Mouse (Mus musculus) gastrocnemius, postnatal 14 days (tissue): ENCODE data around the gene Prdm10. TPM values are rescaled to one million over a fixed set of nuclear protein-coding genes. Genes with fewer than 3 reads are reported as not detected.
A peak's percentile ranks its signal among the peaks of the same experiment; 100 is the strongest.

Experiments used
- DNase-seq: peaks from one replicate; pipeline ENCODE4 v3.0.0; 2021; ENCODE audit warnings: mixed read lengths
- intact Hi-C: fragments of 180-260 bp; cut with DNase I; formaldehyde crosslinking; loops from one replicate; pipeline ENCODE4 v1.15.1; 2025; ENCODE audit warnings: low total_unique reads
- total RNA-seq, 2 experiments: library from RNA; stranded (reverse); gene quantifications; 2 replicates each; pipeline ENCODE4 v1.2.3; 2021

Gene Prdm10
- total RNA-seq, 2 experiments from 2014 or later, result 2.6 to 2.9 TPM

DNA sequence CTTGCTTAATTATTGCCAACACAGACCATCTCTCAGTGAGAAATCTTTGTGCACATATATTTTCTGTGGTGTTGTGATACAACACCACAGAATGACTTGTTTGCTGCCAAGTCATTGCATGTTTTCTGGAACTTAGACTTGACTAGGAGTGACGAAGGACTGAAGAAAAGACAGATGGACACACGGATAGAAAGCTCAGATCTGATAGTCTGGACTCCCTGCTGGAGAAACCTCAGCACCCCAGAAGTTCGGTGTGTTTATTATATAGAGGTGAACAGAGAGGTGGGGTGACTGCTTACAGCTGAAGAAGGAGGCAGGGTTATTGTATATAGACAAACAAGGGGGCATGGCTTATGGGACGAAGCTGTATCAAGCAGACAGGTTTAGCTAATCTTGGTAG lies 20.1 kb upstream of the Prdm10 start:
- intact Hi-C loops, result no loop called here
- no peak for DNase-seq

GRCm38 (mm10) chr9:31262226-31263105 lies 17.9 kb upstream of the Prdm10 start:
- DNase-seq, result no peak
- intact Hi-C loops, result no loop called here

GRCm38 (mm10) chr9:31266013-31266659 lies 14.2 kb upstream of the Prdm10 start:
- no peak for DNase-seq
- intact Hi-C loops, result no loop called here

GRCm38 (mm10) chr9:31271221-31272015 lies 8.9 kb upstream of the Prdm10 start:
- intact Hi-C loops, result no loop called here
- DNase-seq, result no peak

GRCm38 (mm10) chr9:31272160-31272559 lies 8.2 kb upstream of the Prdm10 start:
- intact Hi-C loops, result no loop called here
- no peak for DNase-seq

- no peak for DNase-seq
- intact Hi-C loops, result no loop called here
Observed at GRCm38 (mm10) chr9:31278651-31279050, 1.7 kb upstream of the Prdm10 start.

DNA sequence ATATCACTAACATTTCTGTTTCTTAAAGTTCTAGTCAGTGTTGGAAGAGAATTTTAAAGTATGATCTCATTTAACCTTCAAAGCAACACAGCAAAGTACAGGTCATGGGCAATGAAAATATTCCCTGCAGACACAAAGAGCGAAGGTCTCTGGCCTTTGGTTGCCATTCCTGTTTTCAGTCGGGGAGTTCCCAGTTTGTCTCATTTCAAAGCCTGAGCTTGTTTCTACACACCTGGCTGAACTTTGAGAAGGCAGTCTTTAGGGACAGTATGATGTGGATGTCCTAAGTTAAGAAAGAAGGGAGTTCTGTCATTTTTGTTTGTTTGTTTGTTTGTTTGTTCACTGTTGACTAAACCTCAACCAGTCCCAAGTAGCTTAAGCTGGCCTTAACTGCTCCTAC lies 1.0 kb upstream of the Prdm10 start:
- DNase-seq, result no peak
- intact Hi-C loops, result no loop called here

- no peak for DNase-seq
- intact Hi-C loops, result loop anchor here (5.0 kb wide), 1 partner anchor 68 kb away; the partner anchor contains the start of gene Aplp2
Observed at GRCm38 (mm10) chr9:31279885-31280365, 413 bp upstream of the Prdm10 start.

DNA sequence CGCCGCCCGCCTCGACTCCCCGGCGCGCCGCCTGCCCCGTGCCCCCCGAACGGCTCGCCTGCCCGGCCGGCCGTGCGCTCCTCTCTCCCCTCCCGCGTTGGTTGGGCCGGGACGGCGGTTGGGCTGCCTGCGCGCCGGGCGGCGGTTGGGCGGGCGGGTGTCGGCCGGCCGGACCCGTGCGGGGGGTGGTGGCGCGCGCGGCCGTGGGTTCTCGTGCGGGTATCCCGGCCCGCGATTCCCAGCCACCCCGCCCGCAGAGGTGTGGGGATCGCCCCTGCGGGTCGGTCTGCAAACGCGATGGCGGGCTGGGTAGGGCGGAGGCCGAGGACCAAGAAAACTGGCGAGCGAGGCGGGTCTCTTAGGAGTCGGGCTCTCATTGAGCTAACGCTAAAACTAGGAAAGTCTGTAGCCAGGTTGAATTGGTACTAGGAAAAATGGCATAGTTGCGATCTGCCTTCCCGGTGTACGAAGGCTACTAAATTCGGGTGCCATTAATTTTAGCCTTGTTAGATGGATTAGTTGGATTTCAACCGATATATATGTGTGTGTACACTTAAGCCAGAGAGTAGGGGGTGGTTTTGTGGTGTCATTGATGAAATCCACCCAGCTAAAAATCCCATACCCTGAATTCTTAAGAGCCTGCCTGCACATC lies 799 bp downstream of the Prdm10 start:
- peak; percentile 89 for DNase-seq
- intact Hi-C loops, result loop anchor here (5.0 kb wide), 1 partner anchor 69 kb away; the partner anchor contains the start of gene Aplp2

DNA sequence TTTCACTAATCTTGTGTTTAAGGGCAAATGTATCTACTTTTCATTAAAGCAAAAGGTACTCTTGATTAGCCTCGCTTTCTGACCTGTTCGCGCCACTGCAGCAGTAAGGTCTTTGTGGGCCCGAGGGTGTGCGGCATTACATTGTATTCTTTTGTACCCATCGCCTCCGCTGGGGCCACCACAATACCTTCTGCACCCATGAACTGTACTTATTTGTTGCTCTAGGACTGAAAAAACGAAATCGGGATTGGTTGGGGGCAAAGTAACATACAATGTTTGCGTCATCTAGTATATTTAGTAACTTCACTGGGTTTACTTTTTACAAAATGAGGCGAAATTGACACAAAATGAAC lies 1.3 kb downstream of the Prdm10 start:
- intact Hi-C loops, result loop anchor here (5.0 kb wide), 1 partner anchor 69 kb away; the partner anchor contains the start of gene Aplp2
- no peak for DNase-seq

GRCm38 (mm10) chr9:31282536-31282935 lies 2.2 kb downstream of the Prdm10 start:
- intact Hi-C loops, result loop anchor here (5.0 kb wide), 1 partner anchor 70 kb away; the partner anchor contains the start of gene Aplp2
- no peak for DNase-seq

GRCm38 (mm10) chr9:31283044-31283443 lies 2.7 kb downstream of the Prdm10 start:
- intact Hi-C loops, result loop anchor here (5.0 kb wide), 1 partner anchor 71 kb away; the partner anchor contains the start of gene Aplp2
- DNase-seq, result no peak

GRCm38 (mm10) chr9:31283911-31284310 lies 3.6 kb downstream of the Prdm10 start:
- no peak for DNase-seq
- intact Hi-C loops, result loop anchor here (5.0 kb wide), 1 partner anchor 72 kb away; the partner anchor contains the start of gene Aplp2

DNA sequence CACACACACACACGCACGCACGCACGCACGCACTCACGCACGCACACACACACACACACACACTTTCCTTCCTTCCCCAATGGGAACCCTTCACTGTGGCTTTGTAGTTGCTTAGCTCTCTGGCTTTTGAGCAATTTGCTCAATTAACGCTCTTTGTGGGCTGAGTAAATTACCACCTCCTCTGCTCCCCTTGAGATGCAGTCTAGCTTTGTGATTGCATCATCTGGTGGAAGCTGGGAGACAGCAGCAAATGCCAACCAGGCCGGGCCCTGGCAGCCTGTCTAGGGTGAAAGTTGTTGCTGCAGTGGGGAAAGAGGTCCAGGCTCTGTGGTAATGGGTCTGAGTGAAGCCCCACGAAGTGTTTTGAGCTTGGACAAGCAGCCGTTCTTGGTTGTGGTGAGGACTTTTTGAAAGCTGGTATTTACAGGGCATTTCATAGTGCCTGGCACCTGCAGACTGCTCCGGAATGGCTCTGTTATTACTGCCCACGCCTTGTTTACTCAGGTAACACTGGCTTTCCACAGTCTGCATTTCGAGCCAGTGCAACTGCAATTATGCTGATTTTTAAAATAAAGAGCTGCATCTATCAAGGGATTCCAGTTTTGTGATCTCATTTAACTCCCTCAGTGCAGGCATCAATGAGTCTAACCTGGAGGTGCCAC lies 10.0 kb downstream of the Prdm10 start:
- intact Hi-C loops, result no loop called here

GRCm38 (mm10) chr9:31291978-31292377 lies 11.6 kb downstream of the Prdm10 start:
- intact Hi-C loops, result no loop called here
- no peak for DNase-seq

More for the DNA sequence above, 10.0 kb downstream of the Prdm10 start:
- DNase-seq, result peak; percentile 18

DNA sequence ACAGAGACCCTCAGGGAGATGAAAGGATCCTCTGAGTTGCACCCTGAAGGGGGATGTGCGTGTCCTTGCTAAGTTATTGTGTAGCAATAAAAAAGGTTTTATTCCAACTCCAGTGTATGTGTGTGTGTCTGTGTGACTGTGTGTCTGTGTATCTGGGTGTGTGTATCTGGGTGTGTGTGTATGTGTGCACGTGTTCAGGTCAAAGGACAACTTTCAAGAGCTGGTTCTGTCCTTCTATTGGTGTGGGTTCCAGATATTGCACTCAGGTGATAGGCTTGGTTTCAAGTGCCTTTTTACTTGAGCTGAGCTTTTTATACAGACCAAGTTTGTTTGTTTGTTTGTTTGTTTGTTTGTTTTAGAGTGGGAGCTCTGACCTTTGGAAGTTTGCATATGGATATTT lies 12.9 kb downstream of the Prdm10 start:
- no peak for DNase-seq
- intact Hi-C loops, result no loop called here

GRCm38 (mm10) chr9:31295311-31295710 lies 15.0 kb downstream of the Prdm10 start:
- no peak for DNase-seq
- intact Hi-C loops, result no loop called here

GRCm38 (mm10) chr9:31296293-31296692 lies 16.0 kb downstream of the Prdm10 start:
- intact Hi-C loops, result no loop called here
- no peak for DNase-seq

DNA sequence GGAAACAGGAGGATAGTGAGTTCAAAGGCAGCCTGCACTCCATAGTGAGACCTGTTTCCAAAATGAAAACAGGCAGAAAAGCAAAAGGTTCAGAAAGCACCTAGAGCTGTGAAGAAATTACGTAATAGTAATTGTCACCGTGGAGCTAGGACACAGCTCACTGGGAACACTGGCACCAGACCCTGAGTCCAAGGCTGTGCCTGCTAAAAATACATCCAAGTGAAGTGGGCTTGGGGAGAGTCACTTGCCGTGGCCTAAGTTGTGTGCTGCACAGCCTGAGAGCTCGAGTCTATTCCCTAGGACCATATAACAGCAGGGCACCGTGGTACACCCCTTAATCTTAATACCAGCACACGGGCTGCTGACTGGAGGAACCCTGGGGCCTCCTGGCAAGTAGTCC lies 18.4 kb downstream of the Prdm10 start:
- intact Hi-C loops, result no loop called here
- no peak for DNase-seq
